Mouse (Mus musculus) macrophage (primary cell): ENCODE measurements around the gene Ccdc51. TPM values are rescaled to one million over a fixed set of nuclear protein-coding genes. Genes with fewer than 3 reads are reported as not detected.

ENCODE experiments used
- H3K27ac ChIP-seq: fragments of 350-480 bp; formaldehyde crosslinking; 2 replicates; pipeline ENCODE4 v1.9.0; 2021
- H3K36me3 ChIP-seq: fragments of 350-480 bp; formaldehyde crosslinking; 2 replicates; pipeline ENCODE4 v1.9.0; 2021; ENCODE audit errors: inconsistent target
- H3K4me3 ChIP-seq: fragments of 350-480 bp; formaldehyde crosslinking; 2 replicates; pipeline ENCODE4 v1.9.0; 2021; ENCODE audit errors: inconsistent target
- H3K79me2 ChIP-seq: fragments of 350-480 bp; formaldehyde crosslinking; 2 replicates; pipeline ENCODE4 v1.9.0; 2021; ENCODE audit errors: inconsistent target
- WGBS: methylation state at CpG from one replicate; pipeline ENCODE4 v1.1.7; 2026; ENCODE audit warnings: inconsistent platforms; ENCODE audit not compliant: missing documents; 5-methylcytosine and 5-hydroxymethylcytosine counted together
- polyA plus RNA-seq: library from polyadenylated mRNA; stranded (reverse); fragments of 250-400 nt; gene quantifications from 3 replicates; pipeline ENCODE4 v1.2.4, GENCODE M21; 2018; ENCODE audit warnings: inconsistent platforms

Gene Ccdc51
- polyA plus RNA-seq, 1 experiment from 2014 or later = 2.5 TPM

DNA sequence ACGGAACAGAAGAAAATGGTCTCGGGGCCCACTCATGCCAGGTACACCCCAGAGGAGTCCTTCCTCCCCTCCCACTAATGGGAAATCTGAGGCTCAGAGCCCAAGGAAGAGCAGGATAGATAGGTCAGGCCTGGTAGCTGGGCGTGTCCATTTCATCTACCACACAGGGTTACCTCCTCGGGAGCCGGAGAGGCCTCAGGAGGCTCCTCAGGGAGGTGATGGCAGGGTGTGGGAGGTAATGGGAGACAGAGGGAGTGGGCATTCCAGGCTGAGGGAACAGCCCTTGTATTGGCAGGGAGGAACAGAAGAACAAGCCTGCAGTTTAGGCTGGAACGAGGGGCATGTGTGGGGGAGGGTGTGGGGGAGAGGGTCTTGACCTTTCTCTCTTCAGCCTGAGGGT is 14.6 kb downstream of the Ccdc51 start:
- WGBS = 91% methylated on average over 6 of the region's 6 CpGs
- no peak overlapping the region for H3K4me3 ChIP-seq
- no peaks in the 10 kb centered on the region for H3K79me2 ChIP-seq
- no peak overlapping the region for H3K27ac ChIP-seq
- 0 out of 2 replicates have a peak, but pooled peaks cover 6% of the 10 kb centered on the region for H3K36me3 ChIP-seq

DNA sequence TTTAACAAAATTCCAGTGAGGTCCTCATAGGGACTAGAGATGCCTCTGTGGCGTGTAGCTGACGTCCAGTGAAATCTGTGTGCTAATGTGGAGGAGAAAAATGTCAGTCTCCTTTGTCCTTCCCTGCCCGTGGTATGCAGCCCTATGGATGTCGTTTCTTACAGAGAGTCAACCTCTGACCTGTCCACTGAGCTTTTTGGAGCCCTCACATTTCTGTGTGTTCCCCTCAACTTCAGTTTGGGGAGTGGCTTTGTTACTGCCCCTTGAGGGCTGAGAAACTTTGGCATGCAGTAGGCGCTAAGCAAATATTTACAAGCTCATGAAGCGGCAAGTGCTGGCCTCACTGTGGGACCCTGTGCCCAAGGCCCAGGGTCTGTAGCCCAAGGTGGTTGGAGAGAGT is 15.0 kb downstream of the Ccdc51 start:
- Histone ChIP-seq H3K79me2 (no peaks in the 10 kb centered on the region), H3K27ac (no peak overlapping the region), H3K4me3 (no peak overlapping the region), H3K36me3 (0 out of 2 replicates have a peak, but pooled peaks cover 2% of the 10 kb centered on the region)
- WGBS = 90% methylated on average over 6 of the region's 6 CpGs

DNA sequence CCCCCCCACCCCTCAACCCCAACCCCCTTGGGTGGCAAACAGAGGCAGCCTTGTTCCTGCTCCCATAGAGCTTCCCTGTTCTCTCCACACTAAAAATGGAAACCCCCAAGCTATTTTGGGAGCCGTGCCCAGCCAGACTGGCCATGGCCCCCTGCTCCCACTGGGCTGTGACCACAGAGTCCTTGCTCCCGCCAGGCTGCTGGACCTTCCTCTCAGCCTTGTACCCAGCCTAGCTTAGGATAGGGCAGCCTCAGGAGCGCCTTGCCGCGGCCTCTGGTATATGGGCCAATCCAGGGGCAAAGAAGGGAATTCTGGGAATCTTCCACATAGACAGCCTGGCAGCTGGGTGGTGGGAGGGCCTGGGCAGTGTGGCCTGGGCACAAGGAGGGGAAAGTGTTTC is 15.5 kb downstream of the Ccdc51 start:
- no peaks in the 10 kb centered on the region for H3K79me2 ChIP-seq
- WGBS = 77% methylated on average over 5 of the region's 5 CpGs

DNA sequence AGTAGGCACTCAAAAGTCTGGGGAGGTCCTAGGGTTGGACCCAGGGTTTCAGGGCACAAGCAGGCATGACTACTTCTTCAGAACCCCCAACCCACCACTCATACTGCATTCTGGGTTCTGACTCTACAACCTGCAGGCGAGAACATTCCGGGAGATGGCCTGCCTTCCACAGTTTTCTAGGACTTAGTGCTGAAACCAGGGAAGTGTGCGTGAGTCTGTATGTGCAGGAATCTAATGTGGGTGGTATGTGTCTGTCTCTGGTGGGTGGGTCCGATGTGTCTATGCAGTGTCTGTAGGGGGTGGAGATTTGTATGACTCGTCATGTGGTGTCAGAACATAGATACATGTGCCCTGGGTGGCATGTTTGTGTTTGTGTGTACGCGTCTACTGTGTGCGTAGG is 16.1 kb downstream of the Ccdc51 start:
- WGBS = 90% methylated on average over 8 of the region's 8 CpGs
- Histone ChIP-seq H3K27ac (no peak overlapping the region), H3K79me2 (no peaks in the 10 kb centered on the region), H3K4me3 (no peak overlapping the region), H3K36me3 (no peaks in the 10 kb centered on the region)

More for the DNA sequence above, 15.5 kb downstream of the Ccdc51 start:
- Histone ChIP-seq H3K27ac (no peak overlapping the region), H3K36me3 (no peaks in the 10 kb centered on the region), H3K4me3 (no peak overlapping the region)

DNA sequence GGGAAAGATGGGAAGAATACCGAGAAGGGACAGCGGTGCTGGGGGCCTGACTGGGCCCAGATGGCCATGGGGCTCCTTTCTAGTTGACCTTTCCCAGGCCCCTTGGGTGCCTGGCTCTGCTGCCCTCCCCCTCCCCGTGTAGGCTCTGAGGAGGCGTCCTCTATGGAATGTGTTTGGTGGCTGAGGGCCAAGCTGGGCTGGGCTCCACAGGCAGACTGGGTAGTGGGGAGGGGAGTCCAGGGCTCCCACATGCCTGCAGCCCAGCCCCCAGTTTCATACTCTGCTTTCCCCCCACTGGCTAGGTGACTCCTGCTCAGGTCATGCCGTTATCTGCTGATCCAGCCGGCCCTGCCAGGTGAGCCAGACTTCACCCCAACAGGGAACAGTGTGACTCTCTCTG is 16.7 kb downstream of the Ccdc51 start:
- Histone ChIP-seq H3K79me2 (no peaks in the 10 kb centered on the region), H3K36me3 (no peaks in the 10 kb centered on the region), H3K27ac (no peak overlapping the region), H3K4me3 (no peak overlapping the region)
- WGBS = 93% methylated on average over 6 of the region's 6 CpGs

DNA sequence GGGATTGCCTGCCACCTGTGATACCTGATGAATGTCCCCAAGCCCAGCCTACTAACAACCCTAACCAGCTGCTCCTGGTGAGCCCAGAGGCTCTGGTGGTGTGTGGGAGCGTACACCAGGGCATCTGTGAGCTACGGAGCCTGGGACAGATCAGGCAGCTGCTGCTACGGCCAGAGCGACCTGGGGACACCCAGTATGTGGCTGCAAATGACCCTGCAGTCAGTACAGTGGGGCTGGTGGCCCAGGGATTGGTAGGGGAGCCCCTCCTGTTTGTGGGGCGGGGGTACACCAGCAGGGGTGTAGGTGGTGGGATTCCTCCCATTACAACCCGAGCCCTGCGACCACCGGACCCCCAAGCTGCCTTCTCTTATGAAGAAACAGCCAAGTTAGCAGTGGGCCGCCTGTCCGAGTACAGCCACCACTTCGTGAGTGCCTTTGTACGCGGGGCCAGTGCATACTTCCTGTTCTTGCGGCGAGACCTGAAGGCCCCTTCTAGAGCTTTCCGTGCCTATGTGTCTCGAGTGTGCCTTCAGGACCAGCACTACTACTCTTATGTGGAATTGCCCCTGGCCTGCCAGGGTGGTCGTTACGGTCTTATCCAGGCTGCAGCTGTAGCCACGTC is 18.1 kb downstream of the Ccdc51 start:
- H3K79me2 ChIP-seq = no peaks in the 10 kb centered on the region
- WGBS = 36% methylated on average over 17 of the region's 20 CpGs
- no peak overlapping the region for H3K27ac ChIP-seq
- H3K36me3 ChIP-seq = no peaks in the 10 kb centered on the region
- no peak overlapping the region for H3K4me3 ChIP-seq

DNA sequence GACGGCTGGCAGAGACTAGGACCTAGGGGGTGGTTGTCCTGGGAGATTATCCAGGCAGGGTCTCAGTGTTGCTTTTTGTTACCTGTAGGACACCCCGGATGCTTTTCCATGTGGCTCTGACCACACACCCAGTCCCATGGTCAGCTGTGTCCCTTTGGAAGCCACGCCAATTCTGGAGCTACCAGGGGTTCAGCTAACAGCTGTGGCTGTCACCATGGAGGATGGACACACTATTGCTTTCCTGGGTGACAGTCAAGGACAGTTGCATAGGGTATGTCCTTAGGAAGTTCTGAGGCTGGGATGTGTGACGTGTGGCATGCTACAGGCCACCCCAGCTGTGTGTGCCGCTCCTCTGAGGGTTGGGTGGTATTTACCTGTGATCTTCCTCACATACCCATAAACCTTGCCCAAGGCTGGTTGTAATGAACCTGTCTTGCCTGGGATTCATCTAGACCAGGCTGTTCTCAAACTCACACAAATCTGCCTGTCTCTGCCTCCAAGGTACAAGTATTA is 19.7 kb downstream of the Ccdc51 start:
- Histone ChIP-seq H3K27ac (no peak overlapping the region), H3K4me3 (no peak overlapping the region), H3K36me3 (no peaks in the 10 kb centered on the region), H3K79me2 (no peaks in the 10 kb centered on the region)
- WGBS = 97% methylated on average over 5 of the region's 5 CpGs

DNA sequence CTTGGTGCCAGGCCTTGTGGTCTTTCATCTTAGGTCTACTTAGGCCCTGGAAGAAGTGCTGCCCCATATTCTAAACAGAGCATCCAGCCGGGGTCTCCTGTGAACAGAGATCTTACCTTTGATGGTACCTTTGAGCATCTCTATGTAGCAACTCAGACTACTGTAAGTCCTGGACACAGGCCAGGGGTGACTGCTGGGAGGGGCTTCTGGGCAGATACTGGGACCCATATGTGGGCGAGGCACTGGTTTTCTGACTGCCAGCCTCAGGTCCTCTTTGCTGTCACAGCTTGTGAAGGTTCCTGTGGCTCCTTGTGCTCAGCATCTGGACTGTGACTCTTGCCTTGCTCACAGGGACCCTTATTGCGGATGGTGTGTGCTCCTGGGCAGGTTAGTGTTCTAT is 20.2 kb downstream of the Ccdc51 start:
- H3K27ac ChIP-seq = no peak overlapping the region

DNA sequence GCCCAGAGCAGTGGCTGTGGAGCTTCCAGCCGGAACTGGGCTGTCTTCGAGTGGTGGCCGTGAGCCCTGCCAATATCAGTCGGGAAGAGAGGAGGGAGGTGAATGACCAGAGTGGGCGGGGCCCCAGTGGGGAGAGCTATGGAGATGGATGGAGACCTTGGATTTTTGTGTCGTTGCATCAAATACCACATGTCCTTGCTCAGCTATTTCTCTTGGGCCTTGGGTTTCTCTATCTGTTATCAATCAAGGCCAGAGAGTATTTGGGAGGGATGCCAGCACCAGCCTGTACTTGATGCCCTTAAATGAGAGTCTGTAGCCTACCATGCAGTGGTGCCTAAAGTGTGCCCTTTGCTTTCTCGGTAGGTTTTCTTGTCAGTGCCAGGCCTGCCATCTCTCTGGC is 21.0 kb downstream of the Ccdc51 start:
- Histone ChIP-seq H3K4me3 (no peak overlapping the region), H3K27ac (no peak overlapping the region), H3K79me2 (no peaks in the 10 kb centered on the region), H3K36me3 (no peaks in the 10 kb centered on the region)
- 92% methylated on average over 7 of the region's 7 CpGs for WGBS

More for the DNA sequence above, 20.2 kb downstream of the Ccdc51 start:
- no peaks in the 10 kb centered on the region for H3K79me2 ChIP-seq
- no peaks in the 10 kb centered on the region for H3K36me3 ChIP-seq
- 94% methylated on average over 3 of the region's 3 CpGs for WGBS
- H3K4me3 ChIP-seq = no peak overlapping the region

DNA sequence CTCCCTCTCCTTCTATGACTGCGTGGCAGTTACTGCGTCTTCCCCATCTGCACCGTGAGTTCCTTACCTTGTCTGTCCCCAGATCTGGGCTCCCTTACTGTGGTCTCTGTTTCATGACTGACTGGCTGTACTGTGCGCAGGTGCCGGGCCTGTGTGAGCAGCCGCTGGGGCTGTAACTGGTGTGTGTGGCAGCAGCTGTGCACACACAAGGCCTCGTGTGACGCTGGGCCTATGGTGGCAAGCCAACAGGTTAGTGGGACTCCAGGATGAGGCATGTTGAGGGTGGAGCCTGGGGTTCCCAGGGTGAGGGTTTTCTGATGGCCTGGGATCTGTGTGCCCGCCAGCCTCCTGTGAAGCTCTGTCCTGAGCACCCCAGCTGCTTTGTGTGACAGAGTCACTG is 21.8 kb downstream of the Ccdc51 start:
- Histone ChIP-seq H3K27ac (no peak overlapping the region), H3K4me3 (no peak overlapping the region), H3K79me2 (no peaks in the 10 kb centered on the region), H3K36me3 (no peaks in the 10 kb centered on the region)
- WGBS = 98% methylated on average over 9 of the region's 9 CpGs

DNA sequence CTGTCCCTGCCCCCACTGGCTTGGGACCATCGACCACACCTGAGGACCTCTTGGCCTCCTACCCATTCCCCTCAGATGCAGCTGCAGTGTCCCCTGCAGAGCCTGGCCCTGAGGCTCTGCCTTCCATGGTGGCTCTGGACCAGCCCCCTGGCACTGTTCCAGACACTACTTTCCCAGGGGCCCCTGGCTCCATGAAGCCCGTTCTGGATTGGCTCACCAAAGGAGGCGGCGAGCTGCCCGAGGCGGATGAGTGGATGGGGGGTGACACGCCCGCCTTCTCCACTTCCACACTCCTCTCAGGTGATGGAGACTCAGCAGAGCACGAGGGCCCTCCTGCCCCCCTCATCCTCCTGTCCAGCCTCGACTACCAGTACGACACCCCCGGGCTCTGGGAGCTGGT is 22.7 kb downstream of the Ccdc51 start:
- 89% methylated on average over 12 of the region's 12 CpGs for WGBS
- H3K36me3 ChIP-seq = no peaks in the 10 kb centered on the region
- H3K27ac ChIP-seq = no peak overlapping the region
- no peak overlapping the region for H3K4me3 ChIP-seq
- H3K79me2 ChIP-seq = no peaks in the 10 kb centered on the region

DNA sequence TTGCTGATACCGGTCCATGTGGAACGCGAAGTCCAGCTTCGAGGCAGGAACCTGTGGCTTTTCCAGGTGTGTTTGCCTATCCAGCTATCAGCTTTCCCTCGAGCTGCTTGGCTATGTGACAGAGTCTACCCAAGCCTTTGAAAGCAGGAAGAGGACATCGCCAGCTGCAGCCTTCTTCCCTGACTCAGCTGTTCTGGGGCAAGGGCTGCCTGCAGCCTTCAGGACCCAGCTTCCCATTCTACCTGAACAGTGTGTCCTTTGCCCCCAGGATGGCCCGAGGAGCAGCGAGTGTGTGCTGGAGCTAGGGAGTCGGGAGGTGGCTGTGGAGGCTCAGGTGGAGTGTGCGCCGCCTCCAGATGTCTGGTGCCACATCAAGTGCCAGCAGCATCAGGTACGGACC is 23.4 kb downstream of the Ccdc51 start:
- Histone ChIP-seq H3K36me3 (no peaks in the 10 kb centered on the region), H3K27ac (no peak overlapping the region), H3K79me2 (no peaks in the 10 kb centered on the region), H3K4me3 (no peak overlapping the region)
- WGBS = 64% methylated on average over 12 of the region's 12 CpGs

DNA sequence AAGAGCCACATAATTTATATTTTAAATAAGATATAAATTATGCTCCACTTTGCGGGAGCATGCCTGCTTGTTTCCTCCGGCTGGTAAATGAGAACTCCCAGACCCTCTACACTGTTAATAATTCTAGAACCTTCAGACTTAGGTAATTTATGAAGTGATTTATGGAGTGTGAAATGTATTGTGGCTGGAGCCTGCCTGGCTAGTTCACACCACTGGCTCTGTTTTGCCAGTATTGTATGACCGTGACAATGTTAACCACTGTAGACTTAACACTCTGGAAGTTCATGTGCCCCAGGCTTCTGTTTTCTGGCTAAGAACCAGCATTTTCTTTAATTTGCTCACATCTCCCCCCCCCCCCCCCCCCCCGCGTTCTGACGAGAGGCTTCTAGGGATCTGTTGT is 25.0 kb downstream of the Ccdc51 start:
- H3K4me3 ChIP-seq = no peak overlapping the region
- WGBS = 95% methylated on average over 3 of the region's 6 CpGs
- H3K36me3 ChIP-seq = no peaks in the 10 kb centered on the region
- no peak overlapping the region for H3K27ac ChIP-seq
- H3K79me2 ChIP-seq = no peaks in the 10 kb centered on the region

DNA sequence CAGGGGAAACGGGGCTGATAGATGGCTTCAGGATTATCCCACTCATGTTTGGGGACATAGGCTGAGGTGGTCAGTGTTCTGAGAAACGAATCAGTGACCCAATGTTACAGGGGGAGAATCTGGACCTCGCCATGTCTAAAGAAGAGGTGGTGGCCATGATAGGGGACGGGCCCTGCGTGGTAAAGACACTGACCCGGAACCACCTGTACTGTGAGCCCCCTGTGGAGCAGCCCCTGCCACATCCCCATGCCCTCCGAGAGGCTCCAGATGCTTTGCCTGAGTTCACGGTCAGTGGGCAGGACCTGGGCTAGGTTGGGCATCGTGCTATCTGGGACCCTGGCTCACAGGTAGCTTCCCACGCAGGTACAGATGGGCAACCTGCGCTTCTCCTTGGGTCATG is 27.9 kb downstream of the Ccdc51 start:
- Histone ChIP-seq H3K79me2 (no peaks in the 10 kb centered on the region), H3K27ac (no peak overlapping the region), H3K36me3 (no peaks in the 10 kb centered on the region), H3K4me3 (no peak overlapping the region)
- 91% methylated on average over 11 of the region's 11 CpGs for WGBS

DNA sequence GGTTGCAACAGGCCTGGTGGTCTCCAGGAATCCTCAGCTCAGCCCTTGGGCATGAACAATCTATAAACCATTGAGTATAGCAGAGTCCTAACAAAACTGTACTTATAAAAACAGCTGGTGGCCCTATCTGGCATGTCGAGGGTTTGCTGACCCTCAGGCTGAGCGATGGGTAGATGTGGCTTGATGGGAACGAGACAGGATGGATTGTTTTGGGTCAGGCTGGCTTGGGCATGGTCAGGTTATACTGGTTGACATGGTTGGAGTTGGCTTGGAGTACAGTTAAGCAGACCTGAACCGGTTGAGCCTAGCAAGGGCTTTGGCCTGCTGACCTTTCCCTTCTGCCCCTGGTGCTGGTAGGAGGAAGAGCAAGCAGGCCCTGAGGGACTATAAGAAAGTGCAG is 28.8 kb downstream of the Ccdc51 start:
- H3K27ac ChIP-seq = no peak overlapping the region
- no peak overlapping the region for H3K4me3 ChIP-seq
- H3K36me3 ChIP-seq = no peaks in the 10 kb centered on the region
- 90% methylated on average over 4 of the region's 4 CpGs for WGBS
- no peaks in the 10 kb centered on the region for H3K79me2 ChIP-seq

DNA sequence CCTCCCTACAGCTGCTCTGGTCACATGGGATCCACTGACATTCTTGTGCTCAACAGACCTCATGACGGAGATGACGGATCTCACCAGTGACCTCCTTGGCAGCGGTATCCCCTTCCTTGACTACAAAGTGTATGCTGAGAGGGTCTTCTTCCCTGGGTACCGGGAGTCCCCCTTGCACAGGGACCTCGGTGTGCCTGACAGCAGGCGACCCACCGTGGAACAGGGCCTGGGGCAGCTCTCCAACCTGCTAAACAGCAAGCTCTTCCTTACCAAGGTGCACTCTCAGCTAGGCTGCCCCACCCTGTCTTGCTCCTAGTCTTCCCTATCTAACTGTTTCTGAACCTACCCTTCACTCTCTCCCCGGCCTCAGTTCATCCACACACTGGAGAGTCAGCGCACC is 29.3 kb downstream of the Ccdc51 start:
- Histone ChIP-seq H3K79me2 (no peaks in the 10 kb centered on the region), H3K4me3 (no peak overlapping the region), H3K36me3 (no peaks in the 10 kb centered on the region), H3K27ac (no peak overlapping the region)
- 91% methylated on average over 9 of the region's 9 CpGs for WGBS
